Mouse (Mus musculus): ENCODE measurements around the gene Pym1. TPM values are rescaled to one million over a fixed set of nuclear protein-coding genes. Genes with fewer than 3 reads are reported as not detected.

The Pym1 gene
- polyA plus RNA-seq, 1 experiment from 2014 or later = 27.2 TPM

- Histone ChIP-seq H3K4me1 (ENCODE audit: control insufficient read depth, insufficient read depth, low read length) (peaks cover 14% of the 10 kb centered on the region), H3K4me2 (peak overlapping the region; percentile 90), H3K4me3 (ENCODE audit: low read depth, low read length) (no peak overlapping the region), H3K27ac (ENCODE audit: low read depth, low read length) (no peak overlapping the region), H3K36me3 (ENCODE audit: control insufficient read depth, insufficient read depth, low read length) (no peaks in the 10 kb centered on the region), H3K27me3 (ENCODE audit: control insufficient read depth, insufficient read depth, low read length) (peaks cover 5% of the 10 kb centered on the region; the same call in 1 of the 2 replicates), H3K9me3 (replicated peaks; ENCODE audit: control insufficient read depth, low read length) (no peaks in the 10 kb centered on the region), H3K9ac (ENCODE audit: low read depth, low read length) (no peak overlapping the region)
- 32% methylated on average over 4 of the region's 4 CpGs for WGBS (ENCODE audit: insufficient replicate concordance)
- no peak for ATAC-seq (replicated peaks; ENCODE audit: insufficient number of reproducible peaks, low FRiP score, low TSS enrichment)
Measured at GRCm38 (mm10) chr10:128742616-128743015, 5.1 kb upstream of the Pym1 start.

GRCm38 (mm10) chr10:128743235-128743634 is 4.5 kb upstream of the Pym1 start:
- WGBS (ENCODE audit: insufficient replicate concordance) = 8% methylated on average over 7 of the region's 7 CpGs
- no peaks in the 10 kb centered on the region for H3K36me3 ChIP-seq (ENCODE audit: control insufficient read depth, insufficient read depth, low read length)
- H3K4me3 ChIP-seq (ENCODE audit: low read depth, low read length) = peak overlapping the region; percentile 65
- peak overlapping the region; percentile 73 for H3K9ac ChIP-seq (ENCODE audit: low read depth, low read length)
- H3K4me2 ChIP-seq = peak overlapping the region; percentile 90
- H3K4me1 ChIP-seq (ENCODE audit: control insufficient read depth, insufficient read depth, low read length) = peaks cover 14% of the 10 kb centered on the region
- no peak for ATAC-seq (replicated peaks; ENCODE audit: insufficient number of reproducible peaks, low FRiP score, low TSS enrichment)
- no peak overlapping the region for H3K27ac ChIP-seq (ENCODE audit: low read depth, low read length)
- H3K9me3 ChIP-seq (replicated peaks; ENCODE audit: control insufficient read depth, low read length) = no peaks in the 10 kb centered on the region
- H3K27me3 ChIP-seq (ENCODE audit: control insufficient read depth, insufficient read depth, low read length) = peaks cover 5% of the 10 kb centered on the region; the same call in 1 of the 2 replicates

GRCm38 (mm10) chr10:128743791-128744191 is 3.9 kb upstream of the Pym1 start:
- Histone ChIP-seq H3K4me2 (peak overlapping the region; percentile 90), H3K27ac (ENCODE audit: low read depth, low read length) (peak overlapping the region; percentile 57), H3K36me3 (ENCODE audit: control insufficient read depth, insufficient read depth, low read length) (no peaks in the 10 kb centered on the region), H3K4me1 (ENCODE audit: control insufficient read depth, insufficient read depth, low read length) (peaks cover 14% of the 10 kb centered on the region), H3K4me3 (ENCODE audit: low read depth, low read length) (peak overlapping the region; percentile 65), H3K9ac (ENCODE audit: low read depth, low read length) (peak overlapping the region; percentile 73), H3K9me3 (replicated peaks; ENCODE audit: control insufficient read depth, low read length) (no peaks in the 10 kb centered on the region), H3K27me3 (ENCODE audit: control insufficient read depth, insufficient read depth, low read length) (peaks cover 5% of the 10 kb centered on the region; the same call in 1 of the 2 replicates)
- WGBS (ENCODE audit: insufficient replicate concordance) = 0% methylated on average over 35 of the region's 37 CpGs
- peak; percentile 64 for ATAC-seq (replicated peaks; ENCODE audit: insufficient number of reproducible peaks, low FRiP score, low TSS enrichment)

- H3K9me3 ChIP-seq (replicated peaks; ENCODE audit: control insufficient read depth, low read length) = no peaks in the 10 kb centered on the region
- H3K4me2 ChIP-seq = peak overlapping the region; percentile 90
- peak overlapping the region; percentile 65 for H3K4me3 ChIP-seq (ENCODE audit: low read depth, low read length)
- WGBS (ENCODE audit: insufficient replicate concordance) = 11% methylated on average over 8 of the region's 8 CpGs
- H3K27ac ChIP-seq (ENCODE audit: low read depth, low read length) = no peak overlapping the region; the same call in 1 of the 2 replicates
- H3K36me3 ChIP-seq (ENCODE audit: control insufficient read depth, insufficient read depth, low read length) = no peaks in the 10 kb centered on the region
- H3K27me3 ChIP-seq (ENCODE audit: control insufficient read depth, insufficient read depth, low read length) = peaks cover 5% of the 10 kb centered on the region; the same call in 1 of the 2 replicates
- H3K4me1 ChIP-seq (ENCODE audit: control insufficient read depth, insufficient read depth, low read length) = peaks cover 17% of the 10 kb centered on the region
- H3K9ac ChIP-seq (ENCODE audit: low read depth, low read length) = peak overlapping the region; percentile 73
- ATAC-seq (replicated peaks; ENCODE audit: insufficient number of reproducible peaks, low FRiP score, low TSS enrichment) = no peak
Measured at GRCm38 (mm10) chr10:128744211-128744610, 3.5 kb upstream of the Pym1 start.

- Histone ChIP-seq H3K4me1 (ENCODE audit: control insufficient read depth, insufficient read depth, low read length) (peaks cover 25% of the 10 kb centered on the region), H3K36me3 (ENCODE audit: control insufficient read depth, insufficient read depth, low read length) (no peaks in the 10 kb centered on the region), H3K27ac (ENCODE audit: low read depth, low read length) (peak within 1 kb of the TSS; percentile 57), H3K9me3 (replicated peaks; ENCODE audit: control insufficient read depth, low read length) (no peaks in the 10 kb centered on the region), H3K4me2 (peak within 1 kb of the TSS; percentile 90), H3K9ac (ENCODE audit: low read depth, low read length) (peak within 1 kb of the TSS; percentile 73), H3K4me3 (ENCODE audit: low read depth, low read length) (peak within 1 kb of the TSS; percentile 65), H3K27me3 (ENCODE audit: control insufficient read depth, insufficient read depth, low read length) (peaks cover 5% of the 10 kb centered on the region; the same call in 1 of the 2 replicates)
- ATAC-seq (replicated peaks; ENCODE audit: insufficient number of reproducible peaks, low FRiP score, low TSS enrichment) = no peak
- WGBS (ENCODE audit: insufficient replicate concordance) = 17% methylated on average over 18 of the region's 18 CpGs
Measured at GRCm38 (mm10) chr10:128744680-128745601, 2.7 kb upstream of the Pym1 start, which contains the start of gene Dgka. Gene Dgka (minus strand): TSS chr10:128744855.

- no peak for ATAC-seq (replicated peaks; ENCODE audit: insufficient number of reproducible peaks, low FRiP score, low TSS enrichment)
- Histone ChIP-seq H3K4me3 (ENCODE audit: low read depth, low read length) (no peak overlapping the region), H3K9ac (ENCODE audit: low read depth, low read length) (no peak overlapping the region), H3K4me1 (ENCODE audit: control insufficient read depth, insufficient read depth, low read length) (peaks cover 26% of the 10 kb centered on the region), H3K36me3 (ENCODE audit: control insufficient read depth, insufficient read depth, low read length) (no peaks in the 10 kb centered on the region), H3K4me2 (no peak overlapping the region), H3K9me3 (replicated peaks; ENCODE audit: control insufficient read depth, low read length) (no peaks in the 10 kb centered on the region), H3K27ac (ENCODE audit: low read depth, low read length) (no peak overlapping the region), H3K27me3 (ENCODE audit: control insufficient read depth, insufficient read depth, low read length) (peaks cover 5% of the 10 kb centered on the region; the same call in 1 of the 2 replicates)
- 86% methylated on average over 10 of the region's 10 CpGs for WGBS (ENCODE audit: insufficient replicate concordance)
Measured at GRCm38 (mm10) chr10:128745946-128746613, 1.6 kb upstream of the Pym1 start.

- 39% methylated on average over 8 of the region's 9 CpGs for WGBS (ENCODE audit: insufficient replicate concordance)
- H3K9ac ChIP-seq (ENCODE audit: low read depth, low read length) = peak overlapping the region; percentile 83
- H3K4me3 ChIP-seq (ENCODE audit: low read depth, low read length) = peak overlapping the region; percentile 76
- H3K27me3 ChIP-seq (ENCODE audit: control insufficient read depth, insufficient read depth, low read length) = peaks cover 5% of the 10 kb centered on the region; the same call in 1 of the 2 replicates
- peaks cover 26% of the 10 kb centered on the region for H3K4me1 ChIP-seq (ENCODE audit: control insufficient read depth, insufficient read depth, low read length)
- ATAC-seq (replicated peaks; ENCODE audit: insufficient number of reproducible peaks, low FRiP score, low TSS enrichment) = no peak
- H3K4me2 ChIP-seq = peak overlapping the region; percentile 70
- no peaks in the 10 kb centered on the region for H3K9me3 ChIP-seq (replicated peaks; ENCODE audit: control insufficient read depth, low read length)
- peak overlapping the region; percentile 91 for H3K27ac ChIP-seq (ENCODE audit: low read depth, low read length)
- no peaks in the 10 kb centered on the region for H3K36me3 ChIP-seq (ENCODE audit: control insufficient read depth, insufficient read depth, low read length)
Measured at GRCm38 (mm10) chr10:128746972-128747645, 580 bp upstream of the Pym1 start.

- WGBS (ENCODE audit: insufficient replicate concordance) = under 1% methylated on average over 37 of the region's 37 CpGs
- peak; percentile 78 for ATAC-seq (replicated peaks; ENCODE audit: insufficient number of reproducible peaks, low FRiP score, low TSS enrichment)
Measured at GRCm38 (mm10) chr10:128748252-128748864, 669 bp downstream of the Pym1 start.

More at GRCm38 (mm10) chr10:128748252-128748864, 669 bp downstream of the Pym1 start:
- Histone ChIP-seq H3K9ac (ENCODE audit: low read depth, low read length) (peak overlapping the region; percentile 83), H3K27me3 (ENCODE audit: control insufficient read depth, insufficient read depth, low read length) (no peaks in the 10 kb centered on the region), H3K36me3 (ENCODE audit: control insufficient read depth, insufficient read depth, low read length) (no peaks in the 10 kb centered on the region), H3K4me1 (ENCODE audit: control insufficient read depth, insufficient read depth, low read length) (peaks cover 17% of the 10 kb centered on the region), H3K4me3 (ENCODE audit: low read depth, low read length) (peak overlapping the region; percentile 76), H3K27ac (ENCODE audit: low read depth, low read length) (peak overlapping the region; percentile 91), H3K9me3 (replicated peaks; ENCODE audit: control insufficient read depth, low read length) (no peaks in the 10 kb centered on the region), H3K4me2 (peak overlapping the region; percentile 70)
